Comparison of ENCODE assay signal across 7 mouse cellular contexts in genomic region chr7:137783954-137784353, GRCm38 (mm10).
DNase-seq lines count a peak whose midpoint lies in the region; ATAC-seq and TF ChIP-seq lines count a peak whose summit lies in the region.

No protein-coding gene starts in this region.

- H3K36me3 ChIP-seq in kidney, embryonic 15.5 days = no peaks in the 10 kb centered on the region

- DNase-seq in kidney, adult 11 months = peak; percentile 19
- DNase-seq in A20 (ENCODE audit: low read depth, low spot score) (peak; percentile 44), ES-CJ7 (ENCODE audit: low read depth, low spot score) (peak; percentile 57)
- DNase-seq in embryo, embryonic 11.5 days (ENCODE audit: low read depth, low spot score) = peak; percentile 17
- peak in 1 of 2 experiments; percentile 37 for DNase-seq in layer of hippocampus, adult 2 months (ENCODE audit: low spot score in 2 of 2)
- DNase-seq in spleen, postnatal 36 days (ENCODE audit: low spot score in 2 of 2) = peak; percentile 6 to 12

- H3K9me3 ChIP-seq in kidney, embryonic 15.5 days (replicated peaks) = no peaks in the 10 kb centered on the region

- H3K27me3 ChIP-seq in kidney, embryonic 15.5 days = no peaks in the 10 kb centered on the region

- H3K27ac ChIP-seq in kidney, embryonic 15.5 days = no peak overlapping the region
- H3K27ac ChIP-seq in layer of hippocampus, adult 2 months = no peak overlapping the region

- no peaks in the 10 kb centered on the region for H3K4me1 ChIP-seq in kidney, embryonic 15.5 days

- H3K4me2 ChIP-seq in kidney, embryonic 15.5 days = no peak overlapping the region

- no peak for ATAC-seq in kidney, embryonic 15.5 days (replicated peaks; ENCODE audit: low FRiP score)

- peak; percentile 79 for TF ChIP-seq CTCF in layer of hippocampus, adult 2 months (conservative IDR thresholded peaks at IDR 0.05)

- H3K4me3 ChIP-seq in kidney, embryonic 15.5 days (replicated peaks) = no peak overlapping the region
- no peak overlapping the region for H3K4me3 ChIP-seq in layer of hippocampus, adult 2 months

- H3K9ac ChIP-seq in kidney, embryonic 15.5 days = no peak overlapping the region
